Mouse (Mus musculus): ENCODE data around the gene Tmem132d.

- TF ChIP-seq CTCF (IDR thresholded peaks at IDR 0.05; ENCODE audit: control insufficient read depth, insufficient read depth, insufficient read length), result no peak
- no peak for TF ChIP-seq MAX (IDR thresholded peaks at IDR 0.05)
These were observed 12.0 kb upstream of the Tmem132d start for GRCm38 (mm10) chr5:128444876-128445275.
